Mouse (Mus musculus) layer of hippocampus, postnatal 25 days (tissue): Measurements from ENCODE around the gene Tax1bp1. TPM values are rescaled to one million over a fixed set of nuclear protein-coding genes. Genes with fewer than 3 reads are reported as not detected.

Experiments
- DNase-seq, 2 experiments: peaks; one replicate each; pipeline ENCODE4 v3.0.0; 2022; ENCODE audit warnings: mixed read lengths in 2 of 2, low spot score in 1 of 2; ENCODE audit errors: extremely low spot score in 1 of 2
- total RNA-seq, 2 experiments: library from RNA; stranded (reverse); gene quantifications; 2 replicates each; pipeline ENCODE4 v1.2.3; 2021

The Tax1bp1 gene
- total RNA-seq, 2 experiments from 2014 or later: 121 to 134 TPM

DNA sequence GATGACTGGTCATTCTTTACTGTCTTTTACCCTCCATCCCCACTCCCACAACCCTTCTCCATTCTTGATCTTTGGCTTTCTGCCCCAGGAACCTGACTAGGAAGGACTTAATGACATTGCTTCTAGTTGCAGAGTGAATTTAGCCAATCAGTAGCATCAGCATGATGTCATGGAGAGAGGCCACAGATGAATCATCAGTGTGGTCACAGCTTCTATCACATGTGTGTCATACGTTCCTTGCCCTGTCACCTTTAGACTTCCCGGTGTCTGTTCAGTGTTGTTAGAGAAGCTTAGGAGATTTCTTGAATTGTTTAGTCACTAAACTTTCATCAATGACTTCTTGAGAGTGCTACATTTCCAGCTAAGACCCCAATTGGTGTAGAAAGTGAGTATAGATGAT, 10.3 kb upstream of the Tax1bp1 start:
- no peak for DNase-seq

DNA sequence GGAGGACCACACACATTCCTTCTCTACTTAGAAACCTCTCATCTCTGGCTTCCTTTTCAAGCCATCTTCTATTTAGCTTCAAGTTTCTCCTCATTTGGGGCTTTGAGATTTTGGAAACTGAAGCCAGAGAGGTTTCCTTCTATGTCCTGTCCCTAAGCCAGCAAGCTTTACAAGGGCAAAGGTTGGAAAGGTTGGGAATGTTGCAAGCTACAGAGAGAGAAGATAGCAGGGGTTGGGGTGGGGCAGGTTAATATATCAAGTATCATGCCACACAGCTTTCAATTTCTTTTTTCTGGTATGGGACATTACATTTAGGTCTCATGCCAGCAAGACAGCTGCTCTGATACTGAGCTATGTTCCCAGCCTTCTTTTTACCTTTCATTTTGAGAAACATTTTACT, 8.2 kb upstream of the Tax1bp1 start:
- DNase-seq: no peak

DNA sequence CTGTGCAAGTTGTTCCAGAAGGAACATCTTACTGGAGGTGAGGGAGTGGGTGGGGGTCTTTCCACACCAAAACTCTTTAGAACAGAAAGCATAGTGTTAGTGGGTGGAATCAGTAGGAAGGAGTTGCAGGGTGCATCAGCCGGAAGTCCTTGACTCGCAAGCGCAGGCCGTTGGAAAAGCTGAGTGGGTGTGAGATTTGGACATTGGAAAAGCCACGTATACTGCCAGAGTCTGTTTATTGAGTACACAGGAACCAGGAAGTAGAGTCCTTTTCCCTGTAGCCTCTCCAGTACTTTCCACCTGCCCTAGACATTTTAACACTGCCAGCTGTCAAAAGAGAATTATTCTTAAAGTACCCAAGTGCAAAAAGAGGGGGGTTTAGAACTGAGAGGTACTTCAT, 5.7 kb upstream of the Tax1bp1 start:
- DNase-seq: no peak

DNA sequence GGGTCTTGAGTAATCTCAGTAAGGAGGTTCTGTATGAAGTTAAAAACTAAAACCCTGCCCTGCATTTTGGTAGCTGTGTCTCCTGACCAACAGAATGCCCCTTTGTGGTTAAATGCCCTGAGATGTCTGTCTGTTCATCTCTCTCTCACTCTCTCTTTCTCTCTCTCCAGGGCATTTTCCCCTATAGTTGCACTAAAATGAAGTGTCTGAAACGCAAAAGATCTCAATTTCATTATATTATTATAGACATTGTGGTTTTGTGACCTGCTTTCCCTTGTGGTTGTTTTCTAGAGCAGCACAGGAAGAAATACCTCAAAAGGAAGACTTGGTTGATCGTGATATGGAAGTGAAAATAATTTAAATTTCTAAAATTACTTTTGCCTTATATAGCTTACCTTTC, 966 bp upstream of the Tax1bp1 start:
- no peak for DNase-seq

DNA sequence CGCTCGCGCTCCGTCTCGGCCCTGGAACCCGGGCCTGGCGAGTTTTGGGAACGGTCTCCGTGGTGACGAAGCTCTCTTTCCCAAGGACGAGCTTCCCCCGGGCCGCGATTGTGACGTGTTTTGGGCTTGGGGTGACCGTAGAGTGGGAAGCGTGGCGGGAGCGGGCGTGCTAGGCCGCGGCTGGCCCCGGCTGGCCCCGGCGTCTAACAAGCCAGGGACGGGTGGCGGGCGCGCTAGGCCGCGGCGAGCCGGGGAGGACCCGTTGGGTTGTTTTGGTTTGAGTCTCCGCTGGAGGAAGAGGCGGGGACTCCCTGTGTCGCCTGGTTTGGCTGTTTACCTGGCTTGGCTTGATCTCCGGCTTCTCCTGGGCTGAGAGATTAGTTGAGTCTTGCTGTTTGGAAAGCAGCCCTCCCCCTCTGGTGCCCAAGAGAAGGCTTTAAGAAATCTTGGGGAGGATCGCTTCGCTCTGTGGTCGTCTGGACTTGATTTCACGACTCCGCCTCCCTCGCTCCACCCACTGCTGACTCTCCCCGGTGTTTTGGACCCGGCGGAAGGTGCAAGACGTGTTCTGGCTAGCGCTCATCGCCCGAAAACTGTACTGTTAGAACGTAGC, 474 bp downstream of the Tax1bp1 start:
- peak in 1 of 2 experiments; percentile 40 for DNase-seq

DNA sequence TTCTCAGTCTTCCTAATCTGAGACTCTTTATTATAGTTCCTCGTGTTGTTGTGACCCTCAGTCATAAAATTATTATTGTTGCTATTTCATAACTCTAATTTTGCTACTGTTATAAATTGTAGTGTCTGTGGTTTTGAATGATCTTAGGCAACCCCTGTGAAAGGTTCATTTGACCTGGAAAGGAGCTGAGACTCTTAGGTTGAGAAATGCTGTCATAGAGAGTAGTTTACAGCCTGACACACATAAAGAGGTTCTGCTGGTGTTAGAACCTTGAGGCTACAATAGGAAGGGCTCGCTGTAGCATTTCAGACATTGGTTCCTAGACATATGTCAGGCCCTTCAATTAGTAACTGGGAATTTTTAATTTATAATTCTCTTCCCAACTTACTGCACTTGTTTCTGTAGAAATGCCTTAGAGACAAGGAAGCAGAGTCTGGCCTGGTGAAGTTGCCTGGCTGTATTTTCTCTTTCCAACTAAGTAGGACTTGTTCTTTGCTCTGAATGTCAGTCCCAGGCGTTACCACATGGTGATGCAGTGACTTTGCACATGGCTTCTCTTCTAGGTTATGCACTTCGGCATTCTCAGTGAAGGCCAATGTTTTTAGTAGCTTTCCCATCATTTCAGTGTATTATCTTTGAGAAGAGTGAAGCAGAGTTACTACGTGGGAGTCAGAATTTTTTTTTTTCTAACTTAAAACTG, 4.1 kb downstream of the Tax1bp1 start:
- DNase-seq: no peak

DNA sequence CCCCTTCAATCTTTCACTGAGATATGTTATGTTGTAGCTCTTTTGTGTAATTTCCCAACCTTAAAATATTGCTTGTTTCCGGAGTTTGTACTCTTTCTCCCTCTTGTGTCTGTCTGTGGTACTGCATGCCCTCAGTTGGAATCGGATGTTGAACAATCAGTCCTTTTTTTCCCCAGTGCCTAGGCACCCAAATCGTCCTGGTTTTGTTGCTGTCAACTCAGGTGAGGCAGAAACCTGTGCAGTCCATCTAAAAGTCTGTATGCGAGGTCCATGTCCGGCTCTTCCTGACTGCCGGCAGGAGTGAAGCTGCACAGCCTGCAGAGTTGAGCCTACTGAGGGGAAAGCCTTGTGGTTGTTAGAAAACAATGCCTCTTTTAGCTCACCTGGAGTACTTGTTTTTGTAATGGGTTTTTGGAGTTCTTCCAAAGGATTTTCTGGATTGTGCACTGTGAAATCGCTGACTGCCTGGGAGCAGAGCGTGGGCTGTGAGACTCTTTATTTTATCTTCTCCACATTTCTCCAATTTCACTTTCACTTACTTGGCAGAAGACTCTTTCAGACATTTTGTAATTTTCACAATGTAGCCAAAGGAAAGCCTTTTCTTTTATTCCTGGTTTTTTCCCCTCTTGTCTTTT, 11.4 kb downstream of the Tax1bp1 start:
- DNase-seq: peak; percentile 52 to 86

DNA sequence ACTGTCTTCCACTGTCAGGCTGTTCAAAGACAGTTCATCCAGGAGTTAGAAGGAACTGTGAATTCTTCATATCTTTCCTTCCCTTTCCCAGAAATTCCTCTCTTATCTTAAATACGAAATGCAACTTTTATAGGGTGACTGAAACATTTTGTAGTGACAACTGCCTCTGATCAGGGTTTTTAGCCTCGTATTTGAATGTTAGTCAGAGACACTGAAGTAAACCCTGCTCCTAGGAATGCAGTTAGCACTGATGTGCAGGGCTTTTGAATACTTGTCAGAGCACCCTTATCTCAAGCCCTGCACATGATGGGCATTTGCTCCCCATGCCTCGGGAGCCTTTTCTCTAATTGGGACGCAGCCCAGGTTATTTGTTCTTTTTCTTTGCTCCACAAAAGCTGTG, 16.8 kb downstream of the Tax1bp1 start:
- DNase-seq: no peak

DNA sequence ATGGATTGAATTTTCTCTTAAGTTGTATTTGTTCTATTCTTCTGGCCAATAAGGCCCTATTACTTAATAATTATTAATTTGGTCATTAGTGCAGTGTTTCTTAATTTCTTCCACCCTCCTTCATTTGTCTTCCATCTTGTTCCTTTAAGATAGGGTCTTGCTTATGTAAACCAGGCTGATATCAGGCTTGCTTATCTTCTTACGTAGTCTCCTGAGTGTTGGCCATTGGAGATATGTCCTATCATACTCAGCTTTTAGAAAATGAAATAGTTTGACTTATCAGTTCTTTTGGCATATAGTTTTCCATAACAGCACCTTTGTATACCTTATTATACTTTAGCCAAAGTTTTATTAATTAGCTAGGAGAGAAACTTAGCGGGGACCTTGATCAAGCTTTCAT, 21.1 kb downstream of the Tax1bp1 start:
- no peak for DNase-seq

DNA sequence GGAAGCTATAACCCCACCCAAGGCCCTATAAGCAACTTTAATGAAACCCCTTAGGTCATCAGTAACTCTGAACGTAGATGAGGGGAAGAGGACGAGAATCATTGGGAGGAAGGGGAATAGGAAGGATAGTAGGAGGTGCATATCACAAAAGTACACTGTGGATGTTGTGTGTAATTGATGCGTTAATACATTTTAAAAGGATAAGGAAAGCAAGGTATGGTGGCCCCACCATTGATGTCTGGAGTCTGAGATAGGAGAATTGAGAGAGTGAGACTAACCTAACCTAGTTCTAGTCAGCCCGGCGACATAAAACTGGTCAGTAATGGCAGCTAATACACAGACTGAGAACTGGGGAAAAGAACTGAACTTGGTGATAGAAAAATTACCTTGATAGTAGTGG, 39.3 kb downstream of the Tax1bp1 start:
- DNase-seq: no peak

DNA sequence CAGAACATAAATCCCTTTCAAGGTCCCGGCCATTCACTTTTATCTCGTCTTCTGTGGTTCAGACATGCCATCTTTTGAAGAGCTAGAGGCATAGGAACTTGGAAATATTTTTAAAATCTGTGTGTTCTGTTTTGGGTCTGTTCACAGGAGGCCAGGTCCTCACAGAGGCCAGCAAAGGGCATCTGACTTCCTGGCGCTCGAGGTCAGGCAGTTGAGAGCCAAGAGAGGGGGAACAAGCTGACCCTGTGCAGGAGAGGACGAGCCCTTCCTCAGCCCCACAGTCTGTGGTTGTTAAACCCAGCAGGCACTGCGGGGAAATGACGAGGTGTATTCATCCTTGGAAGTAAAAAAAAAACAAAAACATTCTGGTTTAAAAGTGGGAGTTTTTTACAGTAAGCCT, 51.7 kb downstream of the Tax1bp1 start:
- DNase-seq: no peak

DNA sequence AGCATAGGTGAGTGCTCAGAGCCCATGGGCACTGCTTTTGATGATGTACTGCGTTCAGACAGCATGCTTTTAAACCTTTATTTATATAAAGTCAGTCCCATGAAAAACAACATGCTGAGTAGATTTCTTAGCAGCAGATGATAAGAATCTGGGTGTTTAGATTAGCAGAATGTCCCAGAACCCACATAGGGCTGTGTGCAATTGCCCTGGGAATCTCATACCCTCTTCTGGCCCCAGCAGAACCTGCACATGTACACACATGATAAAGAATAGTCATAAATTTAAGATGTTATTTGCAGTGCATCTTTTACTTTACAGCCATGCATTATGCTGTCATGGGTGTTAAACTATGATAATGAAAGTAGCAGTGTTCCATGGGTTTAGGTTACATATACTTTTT, 57.3 kb downstream of the Tax1bp1 start:
- no peak for DNase-seq

DNA sequence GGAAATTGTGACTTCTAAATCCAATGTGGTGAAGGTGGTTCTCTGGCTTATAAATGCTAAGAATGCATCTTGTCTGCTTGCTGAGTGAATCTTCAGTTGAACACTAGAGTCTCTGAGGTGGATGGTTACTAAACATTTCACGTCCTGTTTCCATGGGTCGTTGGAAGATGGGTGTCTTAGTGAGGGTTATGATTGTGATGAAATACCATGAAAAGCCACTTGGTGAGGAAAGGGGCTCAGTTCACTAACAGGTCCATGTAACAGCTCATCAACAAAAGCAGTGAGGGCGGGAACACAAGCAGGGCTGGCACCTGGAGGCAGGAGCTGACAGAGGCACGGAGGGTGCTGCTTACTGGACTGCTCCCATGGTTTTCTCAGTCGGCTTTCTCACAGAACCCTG, 59.6 kb downstream of the Tax1bp1 start:
- no peak for DNase-seq

DNA sequence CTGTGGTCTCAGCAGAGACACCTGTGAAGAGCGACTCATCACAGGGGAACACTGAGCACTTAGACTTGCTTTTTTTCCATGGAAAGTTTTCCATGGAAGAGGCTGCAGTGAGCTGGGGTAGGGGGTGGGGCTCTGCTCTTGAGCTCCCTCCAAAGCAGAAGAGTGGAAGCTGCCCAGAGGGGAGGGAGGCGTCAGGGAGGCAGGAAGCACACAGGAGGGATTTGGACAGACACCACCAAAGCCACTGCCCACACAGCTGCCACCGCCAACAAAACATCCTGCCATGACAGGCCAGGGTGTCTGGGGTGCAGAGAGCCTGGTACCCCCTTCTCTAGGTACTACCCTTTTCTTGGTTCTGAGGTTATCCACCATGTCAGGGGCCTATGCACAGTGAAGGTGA, 61.8 kb downstream of the Tax1bp1 start:
- no peak for DNase-seq

DNA sequence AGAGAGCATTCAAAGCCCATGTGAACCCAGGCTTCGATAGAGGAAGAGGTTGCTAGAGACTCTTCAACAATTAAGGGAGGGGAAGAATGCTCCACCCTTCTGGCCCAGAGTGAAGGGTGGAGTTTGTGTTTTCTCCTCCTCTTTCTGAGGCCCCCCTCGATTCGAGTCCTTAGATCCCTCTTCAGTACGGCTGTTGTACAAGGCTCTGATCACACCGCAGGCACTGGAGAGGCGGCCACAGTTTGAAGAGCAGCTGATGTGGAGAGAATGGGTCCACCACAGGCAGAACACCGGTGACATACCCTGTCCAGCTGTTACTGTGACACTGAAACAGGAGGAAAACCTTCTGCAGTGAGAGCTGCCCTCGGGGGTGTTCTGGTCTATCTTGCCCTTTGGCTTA, 62.4 kb downstream of the Tax1bp1 start:
- DNase-seq: no peak

DNA sequence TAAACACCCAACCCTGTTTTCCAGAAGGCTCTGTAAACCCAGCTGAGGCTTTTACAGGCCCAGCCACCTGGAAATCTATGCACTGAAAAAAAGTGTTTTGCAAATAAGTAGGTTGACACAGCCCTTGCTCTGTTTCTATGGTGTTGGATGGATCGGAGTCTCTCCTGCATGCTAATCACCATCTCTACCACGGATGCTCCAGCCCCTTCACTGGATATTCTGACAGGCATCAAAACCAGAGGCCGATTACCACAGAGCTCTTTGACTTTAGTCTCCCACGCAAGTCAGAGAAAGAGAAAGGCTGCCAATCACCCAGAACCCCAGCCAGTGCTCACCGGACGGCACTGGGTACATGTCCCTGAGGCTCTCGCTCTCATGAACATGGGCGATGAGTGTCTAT, 63.5 kb downstream of the Tax1bp1 start:
- no peak for DNase-seq

DNA sequence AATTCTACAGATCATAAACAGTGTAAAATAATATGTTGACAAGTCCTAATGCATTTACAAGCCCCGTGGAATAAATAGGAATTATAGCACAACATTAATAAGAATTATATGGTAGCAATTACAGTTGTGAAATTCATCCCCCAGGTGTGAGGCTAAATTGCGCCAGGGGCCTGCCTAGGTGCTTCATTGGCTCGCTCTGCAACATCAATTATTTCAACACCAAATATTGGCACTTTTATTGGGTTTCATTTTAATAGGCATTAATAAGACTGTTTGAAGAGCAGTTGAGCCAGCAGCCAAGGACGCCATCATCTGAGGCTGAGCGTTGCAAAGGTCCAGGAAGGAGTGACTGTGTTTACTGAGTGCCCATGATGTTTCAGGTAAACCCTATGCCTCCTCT, 65.0 kb downstream of the Tax1bp1 start:
- no peak for DNase-seq

DNA sequence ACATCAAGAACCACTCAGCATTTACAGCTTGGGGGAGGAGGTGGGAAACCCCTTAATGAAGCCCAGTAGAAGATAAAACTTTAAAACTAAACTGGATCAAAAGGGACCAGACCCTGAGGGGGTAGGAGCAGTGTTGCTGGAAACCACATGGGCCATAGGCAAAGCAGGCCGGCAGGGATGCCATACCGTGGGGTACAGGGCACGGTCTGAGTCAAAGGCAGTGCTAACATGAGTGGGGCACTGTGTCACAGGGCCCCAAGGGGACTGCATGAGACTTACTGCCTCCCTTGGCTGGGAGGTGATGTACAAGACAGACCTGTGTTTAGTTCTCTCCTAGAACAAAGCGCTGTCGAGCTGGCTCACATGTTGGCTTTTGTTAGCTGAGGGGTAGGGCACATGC, 66.0 kb downstream of the Tax1bp1 start:
- no peak for DNase-seq

DNA sequence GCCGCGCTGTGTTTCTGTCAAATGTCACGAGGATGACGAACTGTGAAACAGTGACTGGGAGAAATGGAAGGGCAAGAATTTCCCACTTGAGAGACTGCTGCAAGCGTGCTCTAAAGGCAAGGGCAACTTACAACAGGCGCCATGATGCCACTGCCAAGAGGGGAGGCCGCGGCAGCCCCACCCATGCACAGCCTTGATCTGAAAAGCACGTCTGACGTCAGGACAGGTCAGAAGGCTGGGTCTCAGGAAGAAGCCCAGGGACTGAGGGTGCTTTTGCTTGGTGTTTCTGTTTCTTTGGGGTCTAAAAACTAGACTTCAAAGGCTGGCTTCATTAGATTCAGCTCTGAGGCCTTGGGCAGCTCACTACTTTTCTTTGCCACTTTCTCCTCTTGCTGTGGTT, 76.8 kb downstream of the Tax1bp1 start:
- no peak for DNase-seq

DNA sequence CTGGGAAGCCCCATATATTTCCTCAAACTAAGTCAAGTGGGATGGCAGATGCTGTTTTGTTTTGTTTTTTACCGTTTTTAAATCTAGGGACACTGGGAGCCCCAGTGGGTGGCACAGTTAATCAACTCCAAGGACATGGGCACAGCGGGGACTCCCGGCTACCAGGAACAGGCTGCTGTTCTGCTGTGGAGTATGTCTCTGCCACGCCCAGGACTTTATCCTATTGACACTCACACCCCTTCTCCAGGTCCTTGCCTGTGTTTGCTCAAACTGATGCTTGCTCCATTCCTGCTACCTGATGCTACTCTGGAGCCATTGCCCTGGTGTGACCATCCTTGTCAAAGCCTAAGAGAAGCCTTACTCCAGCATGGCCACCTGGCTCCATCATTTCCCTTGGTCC, 77.3 kb downstream of the Tax1bp1 start:
- DNase-seq: no peak

DNA sequence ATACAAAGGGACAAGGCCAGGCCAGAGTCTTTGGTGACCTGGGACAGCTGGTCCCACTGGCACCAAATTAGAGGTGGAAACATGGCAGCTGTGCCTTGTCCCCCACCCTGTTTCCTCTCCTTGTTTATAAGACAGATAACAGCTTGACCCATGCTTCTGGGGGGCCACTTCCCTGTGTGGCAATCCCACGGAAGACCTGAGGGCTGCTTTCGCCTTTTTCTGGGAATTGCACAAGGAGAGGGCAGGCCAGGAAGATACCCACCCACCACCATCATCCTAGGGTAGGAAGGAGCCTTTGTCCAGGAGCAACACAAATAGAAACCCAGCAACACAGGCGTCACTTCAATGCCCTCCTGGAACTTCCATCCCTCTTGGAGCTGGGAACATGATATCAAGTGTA, 78.9 kb downstream of the Tax1bp1 start:
- no peak for DNase-seq
